In the genomic region with DNA sequence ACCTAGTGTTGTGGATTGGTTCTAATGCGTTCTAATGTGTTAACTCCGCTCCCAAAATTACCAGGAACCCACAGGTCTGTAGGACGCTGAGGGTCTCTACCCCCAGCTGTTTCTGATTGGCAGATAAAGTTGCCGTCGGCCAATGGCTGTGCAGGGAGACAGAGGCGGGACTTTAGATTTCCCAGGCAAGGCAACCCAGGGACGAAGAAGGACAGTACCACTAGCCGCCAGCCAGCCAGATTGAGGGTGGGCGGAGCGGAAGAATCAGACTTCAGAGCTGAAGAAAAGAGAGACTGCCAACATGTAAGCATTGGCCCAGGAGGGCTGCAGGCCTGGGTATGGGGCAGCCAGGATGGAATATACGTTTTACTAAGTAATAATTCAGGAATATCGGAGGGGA, we compare ENCODE assay signal across 8 mouse cellular contexts. TPM values are rescaled to one million over a fixed set of nuclear protein-coding genes. Genes with fewer than 3 reads are reported as not detected.
DNase-seq lines count a peak whose midpoint lies in the region; ATAC-seq lines count a peak whose summit lies in the region.

No protein-coding gene starts in this region.

- no peak overlapping the region for H3K9ac ChIP-seq in neural tube, embryonic 11.5 days (ENCODE audit: low read length)

- no peak overlapping the region for H3K4me2 ChIP-seq in neural tube, embryonic 11.5 days (ENCODE audit: low read depth)

- no peak overlapping the region for H3K27ac ChIP-seq in neural tube, embryonic 11.5 days (ENCODE audit: low read depth, low read length)

- 28% methylated on average over 12 of the region's 12 CpGs for WGBS in neural tube, embryonic 11.5 days

- peak; percentile 77 to 84 for DNase-seq in cerebellum, postnatal 10 days
- DNase-seq in neural tube, embryonic 11.5 days (ENCODE audit: low spot score) = peak; percentile 48
- no peak for DNase-seq in neural tube, embryonic 10.5 days (ENCODE audit: extremely low spot score, low spot score)
- peak; percentile 69 for DNase-seq in left cerebral cortex, postnatal 4 days
- no peak for DNase-seq in layer of hippocampus, postnatal 25 days (ENCODE audit: extremely low spot score in 1 of 2, low spot score in 1 of 2)
- DNase-seq in urinary bladder, adult 2 months (ENCODE audit: low spot score) = no peak
- no peak for DNase-seq in kidney, postnatal 10 days

- H3K4me1 ChIP-seq in neural tube, embryonic 11.5 days (ENCODE audit: control insufficient read depth, insufficient read depth, low read length) = no peaks in the 10 kb centered on the region

- no peaks in the 10 kb centered on the region for H3K36me3 ChIP-seq in neural tube, embryonic 11.5 days (ENCODE audit: control insufficient read depth, insufficient read depth, low read length)

- H3K9me3 ChIP-seq in neural tube, embryonic 11.5 days (ENCODE audit: control insufficient read depth, low read length) = no peaks in the 10 kb centered on the region

- intact Hi-C loops in left cerebral cortex, postnatal 4 days (cut with DNase I) = no loop called here

- H3K27me3 ChIP-seq in neural tube, embryonic 11.5 days (ENCODE audit: control insufficient read depth, insufficient read depth, low read length) = no peaks in the 10 kb centered on the region

- H3K4me3 ChIP-seq in neural tube, embryonic 11.5 days (ENCODE audit: low read depth, low read length) = no peak overlapping the region

- no peak for ATAC-seq in cerebellum, adult (ENCODE audit: insufficient number of reproducible peaks, low FRiP score, low TSS enrichment)
- no peak for ATAC-seq in neural tube, embryonic 11.5 days (ENCODE audit: insufficient read depth, low FRiP score, low TSS enrichment)

RNA-seq across cellular contexts. Expression of gene Sema4d, which starts 14.6 kb away (rescaled TPM):
- polyA plus RNA-seq in neural tube, embryonic 11.5 days (2014; fragmentation: Nextera tagmentation; extraction: Ambion mirVana) = 6.7 and 7.4 TPM in 2 replicates
- 10 to 100 TPM; 53.9 to 62.5 TPM for total RNA-seq in left cerebral cortex, postnatal 4 days (2021)
- total RNA-seq in layer of hippocampus, postnatal 25 days (2021) = 100 to 1,000 TPM; 127 to 132 TPM
- polyA plus RNA-seq in urinary bladder, adult 2 months (2012; rRNA removed) = 6.1 and 8.1 TPM in 2 replicates

RNA-seq across cellular contexts. Expression of gene Gadd45g, which starts 38.3 kb away (rescaled TPM):
- polyA plus RNA-seq in neural tube, embryonic 11.5 days (2014; fragmentation: Nextera tagmentation; extraction: Ambion mirVana) = 149 and 170 TPM in 2 replicates
- 10 to 100 TPM in 1 of 2 experiments, 1 to 10 TPM in 1; 8.6 to 11.0 TPM for total RNA-seq in left cerebral cortex, postnatal 4 days (2021)
- 10 to 100 TPM; 16.5 to 24.1 TPM for total RNA-seq in layer of hippocampus, postnatal 25 days (2021)
- 68.6 and 122 TPM in 2 replicates for polyA plus RNA-seq in urinary bladder, adult 2 months (2012; rRNA removed)

Comparison
In these comparisons a context has a peak if more than half of its experiments do, and no peak if none do; other contexts are left out.
1. DNase-seq: peak in cerebellum, postnatal 10 days (2 of 2), neural tube, embryonic 11.5 days (single experiment) and left cerebral cortex, postnatal 4 days (single experiment); none in neural tube, embryonic 10.5 days (single experiment), layer of hippocampus, postnatal 25 days (0 of 2), urinary bladder, adult 2 months (single experiment) and kidney, postnatal 10 days (single experiment).